ENCODE assay signal across 11 mouse cellular contexts in the genomic region with DNA sequence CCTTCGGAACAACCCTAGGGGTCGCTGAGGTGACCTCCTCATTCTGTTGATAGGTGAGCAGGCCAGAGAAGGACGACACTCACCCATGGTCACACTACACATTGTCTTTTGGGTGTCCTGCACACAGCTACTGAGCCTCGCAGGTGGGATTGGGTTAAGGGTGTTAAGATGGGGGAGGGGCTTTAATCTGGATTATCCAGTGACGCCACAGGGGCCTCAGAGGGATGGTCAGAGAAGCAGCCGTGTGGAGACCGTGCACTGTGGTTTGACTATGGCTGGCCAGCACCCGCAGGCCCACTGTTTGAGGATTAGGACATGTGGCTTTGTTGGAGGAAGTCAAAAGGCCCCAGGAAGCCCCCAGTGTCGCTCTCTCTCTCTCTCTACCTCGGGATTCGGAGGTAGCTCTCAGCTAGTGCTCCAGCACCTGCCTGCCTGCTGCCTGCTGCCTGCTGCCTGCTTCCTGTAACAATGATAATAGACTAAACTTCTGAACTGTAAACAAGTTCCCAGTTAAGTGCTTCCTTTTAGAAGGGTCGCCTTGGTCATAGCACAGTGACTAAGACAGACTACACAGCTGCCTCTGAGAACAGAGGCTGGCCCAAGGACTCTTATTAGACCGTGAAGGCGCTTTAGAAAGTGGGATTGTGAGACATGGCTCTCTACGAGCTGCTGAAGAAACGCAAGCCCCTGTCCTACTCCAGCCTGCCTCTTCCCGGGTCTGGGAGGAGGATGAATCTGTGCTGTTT. TPM values are rescaled to one million over a fixed set of nuclear protein-coding genes. Genes with fewer than 3 reads are reported as not detected.
DNase-seq lines count a peak whose midpoint lies in the region; ATAC-seq and TF ChIP-seq lines count a peak whose summit lies in the region.
"Had no signal": no experiment of that assay in that cellular context is flagged by ENCODE, and none has a peak within 500 bp of the region (broad histone marks: within the 10 kb centered on the region; RNA-seq: fewer than 3 reads in every experiment).

No protein-coding gene starts in this region.

- H3K9me3 ChIP-seq in heart, embryonic 13.5 days: no peaks in the 10 kb centered on the region
- H3K9me3 ChIP-seq in midbrain, embryonic 12.5 days: no peaks in the 10 kb centered on the region
- H3K9me3 ChIP-seq in midbrain, embryonic 11.5 days (ENCODE audit: control insufficient read depth, low read length): no peaks in the 10 kb centered on the region
- H3K9me3 ChIP-seq in liver, embryonic 12.5 days (replicated peaks): no peaks in the 10 kb centered on the region

- TF ChIP-seq CTCF in thymus, adult 2 months (IDR thresholded peaks at IDR 0.05; ENCODE audit: borderline replicate concordance, control insufficient read depth, extremely low read depth, insufficient read depth, low read length, poor library complexity): no peak

- no peak for ATAC-seq in heart, embryonic 13.5 days (ENCODE audit: extremely low read depth, insufficient number of reproducible peaks, low FRiP score, low TSS enrichment)
- ATAC-seq in midbrain, embryonic 12.5 days (ENCODE audit: low FRiP score, low read depth): no peak
- no peak for ATAC-seq in midbrain, embryonic 11.5 days (ENCODE audit: low FRiP score)
- ATAC-seq in liver, embryonic 12.5 days: no peak

- H3K4me1 ChIP-seq in heart, embryonic 13.5 days: peaks cover 68% of the 10 kb centered on the region
- H3K4me1 ChIP-seq in midbrain, embryonic 12.5 days: peaks cover 23% of the 10 kb centered on the region
- peaks cover 18% of the 10 kb centered on the region for H3K4me1 ChIP-seq in midbrain, embryonic 11.5 days (ENCODE audit: control insufficient read depth, insufficient read depth, low read length)
- H3K4me1 ChIP-seq in liver, embryonic 12.5 days: peaks cover 97% of the 10 kb centered on the region
- H3K4me1 ChIP-seq in thymus, adult 2 months (replicated peaks; ENCODE audit: control insufficient read depth, insufficient read depth, low read length): peaks cover 86% of the 10 kb centered on the region

- TF ChIP-seq POLR2A in thymus, adult 2 months (IDR thresholded peaks at IDR 0.05; ENCODE audit: control insufficient read depth, extremely low read depth, insufficient read depth, low read length, poor library complexity): no peak

- no peak overlapping the region for H3K4me3 ChIP-seq in heart, embryonic 13.5 days
- no peak overlapping the region for H3K4me3 ChIP-seq in midbrain, embryonic 12.5 days
- H3K4me3 ChIP-seq in midbrain, embryonic 11.5 days (ENCODE audit: low read depth, low read length): no peak overlapping the region
- H3K4me3 ChIP-seq in liver, embryonic 12.5 days: no peak overlapping the region
- H3K4me3 ChIP-seq in thymus, adult 2 months (ENCODE audit: control insufficient read depth, insufficient read depth, low read length): no peak overlapping the region

- H3K36me3 ChIP-seq in heart, embryonic 13.5 days: peaks cover 21% of the 10 kb centered on the region
- 0 out of 2 replicates have a peak, but pooled peaks cover 2% of the 10 kb centered on the region for H3K36me3 ChIP-seq in midbrain, embryonic 12.5 days
- H3K36me3 ChIP-seq in midbrain, embryonic 11.5 days (ENCODE audit: control insufficient read depth, insufficient read depth, low read length): no peaks in the 10 kb centered on the region
- H3K36me3 ChIP-seq in liver, embryonic 12.5 days: peaks cover 85% of the 10 kb centered on the region
- no peaks in the 10 kb centered on the region for H3K36me3 ChIP-seq in thymus, adult 2 months (ENCODE audit: control insufficient read depth, insufficient read depth, low read length)

- no peak for DNase-seq in heart, postnatal 4 days
- DNase-seq in midbrain, embryonic 11.5 days (ENCODE audit: low spot score, missing footprints): no peak
- peak; percentile 46 for DNase-seq in thymus, adult 2 months
- DNase-seq in adrenal gland, postnatal 14 days: no peak
- no peak for DNase-seq in kidney, postnatal 10 days
- DNase-seq: adrenal gland, postnatal 10 days; left cerebral cortex, postnatal 4 days had no signal

- H3K27ac ChIP-seq in heart, embryonic 13.5 days (replicated peaks): peak overlapping the region; percentile 70
- peak overlapping the region; percentile 11; the same call in 1 of the 2 replicates for H3K27ac ChIP-seq in midbrain, embryonic 12.5 days (replicated peaks)
- H3K27ac ChIP-seq in midbrain, embryonic 11.5 days (ENCODE audit: low read depth, low read length): no peak overlapping the region; the same call in 1 of the 2 replicates
- H3K27ac ChIP-seq in liver, embryonic 12.5 days: peak overlapping the region; percentile 87
- H3K27ac ChIP-seq in thymus, adult 2 months (ENCODE audit: control insufficient read depth, insufficient read depth, low read length): peak overlapping the region; percentile 98

- no peaks in the 10 kb centered on the region for H3K27me3 ChIP-seq in heart, embryonic 13.5 days (replicated peaks)
- peaks cover 3% of the 10 kb centered on the region; the same call in 1 of the 2 replicates for H3K27me3 ChIP-seq in midbrain, embryonic 12.5 days
- no peaks in the 10 kb centered on the region for H3K27me3 ChIP-seq in midbrain, embryonic 11.5 days (ENCODE audit: control insufficient read depth, insufficient read depth, low read length)
- no peaks in the 10 kb centered on the region for H3K27me3 ChIP-seq in liver, embryonic 12.5 days (replicated peaks)
- H3K27me3 ChIP-seq in thymus, adult 2 months (ENCODE audit: control insufficient read depth, insufficient read depth, low read length): no peaks in the 10 kb centered on the region
- H3K27me3 ChIP-seq: CH12.LX had no signal

- WGBS in heart, embryonic 13.5 days: 47% methylated on average over 17 of the region's 17 CpGs
- WGBS in midbrain, embryonic 12.5 days: 22% methylated on average over 17 of the region's 17 CpGs
- 19% methylated on average over 17 of the region's 17 CpGs for WGBS in midbrain, embryonic 11.5 days
- 35% methylated on average over 17 of the region's 17 CpGs for WGBS in liver, embryonic 12.5 days (ENCODE audit: insufficient replicate concordance)
- WGBS in thymus, adult 2 months: 27% methylated on average over 17 of the region's 17 CpGs

- no peak overlapping the region for H3K4me2 ChIP-seq in heart, embryonic 13.5 days
- H3K4me2 ChIP-seq in midbrain, embryonic 12.5 days (replicated peaks): no peak overlapping the region
- H3K4me2 ChIP-seq in midbrain, embryonic 11.5 days: no peak overlapping the region
- H3K4me2 ChIP-seq in liver, embryonic 12.5 days: 0 out of 2 replicates have a peak overlapping the region, but pooled peaks have one; percentile 6

- H3K9ac ChIP-seq in heart, embryonic 13.5 days: peak overlapping the region; percentile 44; the same call in 1 of the 2 replicates
- no peak overlapping the region for H3K9ac ChIP-seq in midbrain, embryonic 12.5 days (replicated peaks)
- H3K9ac ChIP-seq in midbrain, embryonic 11.5 days (ENCODE audit: low read length): no peak overlapping the region
- no peak overlapping the region; the same call in 1 of the 2 replicates for H3K9ac ChIP-seq in liver, embryonic 12.5 days

RNA-seq across cellular contexts. Expression of gene Ldlrap1, which starts 14.1 kb away (rescaled TPM):
- polyA plus RNA-seq in heart, embryonic 13.5 days (2015; fragmentation: Nextera tagmentation; extraction: Ambion mirVana): 12.2 and 13.5 TPM in 2 replicates
- total RNA-seq in heart, postnatal 4 days (2021): 10 to 100 TPM; 21.6 to 22.4 TPM
- polyA plus RNA-seq in midbrain, embryonic 12.5 days (2016; fragmentation: Nextera tagmentation; extraction: Ambion mirVana): 5.7 and 6.0 TPM in 2 replicates
- 4.8 and 5.7 TPM in 2 replicates for polyA plus RNA-seq in midbrain, embryonic 11.5 days (2014; fragmentation: Nextera tagmentation; extraction: Ambion mirVana)
- 26.4 and 28.2 TPM in 2 replicates for polyA plus RNA-seq in liver, embryonic 12.5 days (2016; fragmentation: Nextera tagmentation; extraction: Ambion mirVana)
- 25.3 and 26.0 TPM in 2 replicates for polyA plus RNA-seq in thymus, adult 2 months (2012; rRNA removed)
- total RNA-seq in adrenal gland, postnatal 14 days (2021): 46.4 and 53.1 TPM in 2 replicates

RNA-seq across cellular contexts. Expression of gene Man1c1, which starts 49.6 kb away (rescaled TPM):
- polyA plus RNA-seq in heart, embryonic 13.5 days (2015; fragmentation: Nextera tagmentation; extraction: Ambion mirVana): 5.3 and 6.3 TPM in 2 replicates
- total RNA-seq in heart, postnatal 4 days (2021): 10 to 100 TPM; 30.4 to 30.7 TPM
- 5.4 and 6.5 TPM in 2 replicates for polyA plus RNA-seq in midbrain, embryonic 12.5 days (2016; fragmentation: Nextera tagmentation; extraction: Ambion mirVana)
- polyA plus RNA-seq in midbrain, embryonic 11.5 days (2014; fragmentation: Nextera tagmentation; extraction: Ambion mirVana): 3.1 and 3.2 TPM in 2 replicates
- 3.2 and 3.5 TPM in 2 replicates for polyA plus RNA-seq in liver, embryonic 12.5 days (2016; fragmentation: Nextera tagmentation; extraction: Ambion mirVana)
- polyA plus RNA-seq in thymus, adult 2 months (2012; rRNA removed): 4.4 and 5.5 TPM in 2 replicates
- 19.6 and 21.5 TPM in 2 replicates for total RNA-seq in adrenal gland, postnatal 14 days (2021)
